Mouse (Mus musculus) heart, postnatal 14 days (tissue): ENCODE results near the gene Vmn2r44. TPM values are rescaled to one million over a fixed set of nuclear protein-coding genes. Genes with fewer than 3 reads are reported as not detected.
"Not testable (repeated sequence)": the region's sequence is repeated elsewhere in the genome, so short reads cannot be mapped to it uniquely, and the experiment has no call there.

Source experiments
- DNase-seq, 2 experiments: peaks; one replicate each; pipeline ENCODE4 v3.0.0; 2021 to 2022
- intact Hi-C: fragments of 180-260 bp; cut with DNase I; formaldehyde crosslinking; loops from one replicate; pipeline ENCODE4 v1.15.1; 2025
- long read RNA-seq, 2 experiments: library from polyadenylated mRNA; stranded (forward); transcript quantifications; one replicate each; pipeline ENCODE4 v2.0.0; 2021
- total RNA-seq, 2 experiments: library from RNA; stranded (reverse); gene quantifications; 2 replicates each; pipeline ENCODE4 v1.2.3; 2021

Gene Vmn2r44
- total RNA-seq = not detected
- long read RNA-seq, experiment 1 = 0 reads
- long read RNA-seq, experiment 2 = 0 reads

GRCm38 (mm10) chr7:8383233-8383632, at the start of gene Vmn2r44:
Gene Vmn2r44, minus strand, starts transcription at chr7:8383333.
- DNase-seq, intact Hi-C loops: not testable (repeated sequence)

GRCm38 (mm10) chr7:8357879-8358278, 25.3 kb downstream of the Vmn2r44 start:
- DNase-seq, intact Hi-C loops: not testable (repeated sequence)

Other genes with a start within 250 kb of the Vmn2r44 start
- not detected for gene Vmn2r41, start 221.7 kb downstream of the Vmn2r44 start, total RNA-seq
- gene Vmn2r42, start 183.0 kb downstream of the Vmn2r44 start, total RNA-seq = not detected
- not detected for gene Vmn2r43, start 122.7 kb downstream of the Vmn2r44 start, total RNA-seq
- not detected for gene Vmn2r45, start 105.7 kb upstream of the Vmn2r44 start, total RNA-seq